Mouse (Mus musculus) layer of hippocampus, postnatal 10 days (tissue): Measurements from ENCODE around the gene Spata22. TPM values are rescaled to one million over a fixed set of nuclear protein-coding genes. Genes with fewer than 3 reads are reported as not detected.

Experiments
- total RNA-seq, 2 experiments: library from RNA; stranded (reverse); gene quantifications; 2 replicates each; pipeline ENCODE4 v1.2.3; 2021

Spata22 gene
- total RNA-seq, 2 experiments from 2014 or later = not detected

Other genes with a start within 250 kb of the Spata22 start
- under 1 TPM; 0.11 to 0.32 TPM for gene Itgae, start 239.2 kb upstream of the Spata22 start, total RNA-seq
- gene Haspin, start 191.4 kb upstream of the Spata22 start, total RNA-seq = 1 to 10 TPM; 1.2 to 1.7 TPM
- gene P2rx5, start 169.3 kb upstream of the Spata22 start, total RNA-seq = 1 to 10 TPM; 1.5 to 1.7 TPM
- 10 to 100 TPM; 69.1 to 79.6 TPM for gene Emc6, start 152.7 kb upstream of the Spata22 start, total RNA-seq
- gene Tax1bp3, start 152.7 kb upstream of the Spata22 start, total RNA-seq = 10 to 100 TPM; 21.5 to 23.9 TPM
- gene Ctns, start 130.7 kb upstream of the Spata22 start, total RNA-seq = 10 to 100 TPM; 18.3 to 18.6 TPM
- gene Shpk, start 130.3 kb upstream of the Spata22 start, total RNA-seq = 1 to 10 TPM; 2.7 to 2.8 TPM
- gene Trpv1, start 95.4 kb upstream of the Spata22 start, total RNA-seq = under 1 TPM; 0.09 to 0.25 TPM
- under 1 TPM; 0.32 to 0.42 TPM for gene Trpv3, start 62.4 kb upstream of the Spata22 start, total RNA-seq
- 1 to 10 TPM; 2.5 to 3.7 TPM for gene Aspa, start 145 bp upstream of the Spata22 start, total RNA-seq
- not detected for gene Gm49340, start within 50 bp of the Spata22 start, total RNA-seq
- gene Olfr20, start 21.0 kb downstream of the Spata22 start, total RNA-seq = not detected
- gene Olfr376, start 41.5 kb downstream of the Spata22 start, total RNA-seq = not detected
- not detected for gene Olfr1, start 69.9 kb downstream of the Spata22 start, total RNA-seq
- gene Olfr378, start 98.7 kb downstream of the Spata22 start, total RNA-seq = not detected
- not detected for gene Olfr380, start 127.8 kb downstream of the Spata22 start, total RNA-seq
- not detected for gene Olfr381, start 161.9 kb downstream of the Spata22 start, total RNA-seq
- not detected for gene Olfr382, start 187.5 kb downstream of the Spata22 start, total RNA-seq